Mouse (Mus musculus) midbrain, postnatal 0 days (tissue): ENCODE measurements around the gene D130052B06Rik. TPM values are rescaled to one million over a fixed set of nuclear protein-coding genes. Genes with fewer than 3 reads are reported as not detected.

Experiments used
- ATAC-seq: fragments of 200-750 bp; cut with Nextera tagmentation; 2 replicates; pipeline ENCODE4 v1.8.0; 2017; ENCODE audit warnings: moderate number of reproducible peaks, mild to moderate bottlenecking, moderate TSS enrichment, moderate library complexity; ENCODE audit not compliant: low FRiP score
- DNase-seq: peaks from one replicate; pipeline ENCODE4 v3.0.0-alpha.2; 2015; ENCODE audit warnings: low spot score
- H3K27ac ChIP-seq: fragments of 300-500 bp; sonication (generic); 2 replicates; pipeline ENCODE4 v1.5.1; 2014; ENCODE audit warnings: low read depth, mild to moderate bottlenecking, low read length, mixed read lengths
- H3K27me3 ChIP-seq: fragments of 300-500 bp; sonication (generic); 2 replicates; pipeline ENCODE4 v1.6.1; 2014; ENCODE audit warnings: low read length, control low read depth, mixed read lengths; ENCODE audit not compliant: insufficient read depth
- H3K36me3 ChIP-seq: fragments of 300-500 bp; sonication (generic); 2 replicates; pipeline ENCODE4 v1.6.1; 2014; ENCODE audit warnings: low read length, control low read depth, mixed read lengths; ENCODE audit not compliant: insufficient read depth
- H3K4me1 ChIP-seq: fragments of 300-500 bp; sonication (generic); 2 replicates; pipeline ENCODE4 v1.6.1; 2014; ENCODE audit warnings: mild to moderate bottlenecking, control low read depth, antibody characterized with exemption, low read length, mixed read lengths; ENCODE audit not compliant: insufficient read depth
- H3K4me2 ChIP-seq: fragments of 300-500 bp; sonication (generic); 2 replicates; pipeline ENCODE4 v1.6.1; 2014; ENCODE audit warnings: low read depth, mild to moderate bottlenecking, low read length, mixed read lengths; ENCODE audit not compliant: poor library complexity, severe bottlenecking
- H3K4me3 ChIP-seq: fragments of 300-500 bp; sonication (generic); 2 replicates; pipeline ENCODE4 v1.5.1; 2014; ENCODE audit warnings: low read depth, mild to moderate bottlenecking, low read length, moderate library complexity
- H3K9ac ChIP-seq: fragments of 300-500 bp; sonication (generic); replicated peaks from 2 replicates; pipeline ENCODE4 v1.6.1; 2014; ENCODE audit warnings: mild to moderate bottlenecking, low read length, moderate library complexity, mixed read lengths; ENCODE audit not compliant: poor library complexity, severe bottlenecking
- H3K9me3 ChIP-seq: fragments of 300-500 bp; sonication (generic); 2 replicates; pipeline ENCODE4 v1.6.1; 2016; ENCODE audit warnings: low read length, control low read depth
- CTCF ChIP-seq: IDR thresholded peaks from 2 replicates; pipeline ENCODE4 v1.5.1; 2016; ENCODE audit warnings: antibody characterized with exemption, mild to moderate bottlenecking
- WGBS: fragments of 180-500 bp; shearing (Covaris S2); extraction: QIAGEN DNeasy Blood & Tissue Kit; methylation state at CpG from one replicate; pipeline ENCODE4 v1.1.7; 2014; 5-methylcytosine and 5-hydroxymethylcytosine counted together
- polyA plus RNA-seq: library from polyadenylated mRNA; unstranded; fragments of >200 nt; fragmentation: Nextera tagmentation; extraction: Ambion mirVana; gene quantifications from 2 replicates; pipeline ENCODE4 v1.2.1, GENCODE M21; 2015
- total RNA-seq: library from RNA; depleted of rRNA; stranded (reverse); fragments of >200 nt; gene quantifications from 2 replicates; pipeline ENCODE4 v1.2.3, GENCODE M21; 2014

D130052B06Rik gene
- total and polyA plus RNA-seq, 2 experiments from 2014 or later = not detected

DNA sequence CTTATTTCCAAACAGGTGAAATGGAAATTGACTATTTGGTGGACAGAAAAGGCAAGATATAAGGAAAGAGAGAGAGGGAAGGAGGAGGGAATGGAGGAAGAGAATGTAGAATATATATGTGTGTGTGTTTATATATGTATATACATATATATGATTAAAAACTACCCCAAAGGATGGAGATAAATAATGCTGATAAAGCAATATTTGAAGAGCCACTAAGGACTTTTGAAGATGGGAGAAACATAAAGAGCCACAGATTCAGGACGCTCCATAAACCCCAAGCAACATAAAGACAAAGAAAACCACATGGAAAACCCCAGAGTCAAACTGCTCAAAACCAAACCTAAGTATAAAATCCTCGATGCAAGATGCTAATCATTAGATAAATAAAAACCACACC, 55.4 kb downstream of the D130052B06Rik start:
- TF ChIP-seq CTCF = no peak
- no peaks in the 10 kb centered on the region for H3K9me3 ChIP-seq
- ATAC-seq (no peak), DNase-seq (no peak)
- H3K4me1 ChIP-seq = no peaks in the 10 kb centered on the region
- no peaks in the 10 kb centered on the region for H3K27me3 ChIP-seq
- WGBS = 84% methylated on average over 2 of the region's 2 CpGs
- no peak overlapping the region for H3K4me2 ChIP-seq
- no peak overlapping the region for H3K4me3 ChIP-seq
- no peak overlapping the region for H3K9ac ChIP-seq
- no peak overlapping the region for H3K27ac ChIP-seq
- no peaks in the 10 kb centered on the region for H3K36me3 ChIP-seq

DNA sequence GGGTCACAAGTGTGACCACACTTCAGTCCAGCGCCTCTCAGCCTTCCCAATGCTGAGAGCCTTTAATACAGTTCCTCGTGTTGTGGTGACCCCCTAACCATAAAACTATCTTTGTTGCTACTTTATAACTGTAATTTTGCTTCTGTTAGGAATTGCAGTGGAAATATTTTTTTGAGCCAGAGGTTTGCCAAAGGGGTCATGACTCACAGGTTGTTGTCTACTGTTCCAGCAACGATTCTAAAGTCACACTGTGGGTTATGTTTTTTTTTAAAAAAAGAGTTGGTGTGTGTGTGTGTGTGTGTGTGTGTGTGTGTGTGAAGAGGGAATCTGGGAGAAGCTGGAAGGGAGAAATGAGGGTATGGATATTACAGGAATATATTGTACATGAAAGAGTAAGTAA, 56.1 kb downstream of the D130052B06Rik start:
- no peak overlapping the region for H3K4me3 ChIP-seq
- H3K27ac ChIP-seq = no peak overlapping the region
- TF ChIP-seq CTCF = no peak
- WGBS = 78% methylated on average over 3 of the region's 3 CpGs
- H3K36me3 ChIP-seq = no peaks in the 10 kb centered on the region
- no peaks in the 10 kb centered on the region for H3K9me3 ChIP-seq
- H3K27me3 ChIP-seq = no peaks in the 10 kb centered on the region
- no peak for ATAC-seq
- H3K4me1 ChIP-seq = no peaks in the 10 kb centered on the region
- no peak overlapping the region for H3K4me2 ChIP-seq
- no peak overlapping the region for H3K9ac ChIP-seq
- no peak for DNase-seq

DNA sequence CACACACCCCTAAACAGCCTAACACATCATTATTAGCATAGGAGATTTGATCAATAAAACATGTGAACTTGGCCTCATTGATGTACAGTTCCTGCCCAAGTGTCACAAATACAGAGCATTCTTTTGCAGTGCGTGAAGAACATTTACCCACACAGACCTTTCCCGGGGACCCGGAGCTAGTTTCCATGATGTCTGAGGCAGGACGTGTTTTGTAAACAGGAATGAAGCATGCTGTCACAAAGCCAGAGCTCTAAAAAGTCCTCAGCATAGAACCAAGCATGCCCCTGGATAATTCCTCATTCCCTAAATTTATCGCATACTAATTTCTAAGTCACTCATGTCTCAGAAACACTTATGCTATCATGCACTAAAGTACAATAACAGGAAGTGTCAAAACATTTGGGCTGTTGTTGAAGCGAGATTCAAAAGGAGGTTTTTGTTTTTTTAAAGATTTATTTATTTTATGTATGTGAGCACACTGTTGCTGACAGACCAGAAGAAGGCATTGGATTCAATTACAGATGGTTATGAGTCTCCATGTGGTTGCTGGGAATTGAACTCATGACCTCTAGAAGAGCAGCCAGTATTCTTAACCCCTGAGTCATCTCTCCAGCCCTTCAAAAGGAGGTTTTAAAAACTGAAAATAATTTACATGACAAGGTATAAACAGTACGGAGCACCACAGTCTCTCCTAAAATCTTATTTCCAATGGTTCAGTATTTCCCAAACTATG, 56.9 kb downstream of the D130052B06Rik start:
- no peak overlapping the region for H3K27ac ChIP-seq
- H3K27me3 ChIP-seq = no peaks in the 10 kb centered on the region
- WGBS = 80% methylated on average over 7 of the region's 7 CpGs
- H3K4me1 ChIP-seq = no peaks in the 10 kb centered on the region
- ATAC-seq = no peak
- no peak overlapping the region for H3K9ac ChIP-seq
- H3K4me2 ChIP-seq = no peak overlapping the region
- H3K36me3 ChIP-seq = no peaks in the 10 kb centered on the region
- TF ChIP-seq CTCF = no peak
- H3K4me3 ChIP-seq = no peak overlapping the region
- no peak for DNase-seq
- H3K9me3 ChIP-seq = no peaks in the 10 kb centered on the region

DNA sequence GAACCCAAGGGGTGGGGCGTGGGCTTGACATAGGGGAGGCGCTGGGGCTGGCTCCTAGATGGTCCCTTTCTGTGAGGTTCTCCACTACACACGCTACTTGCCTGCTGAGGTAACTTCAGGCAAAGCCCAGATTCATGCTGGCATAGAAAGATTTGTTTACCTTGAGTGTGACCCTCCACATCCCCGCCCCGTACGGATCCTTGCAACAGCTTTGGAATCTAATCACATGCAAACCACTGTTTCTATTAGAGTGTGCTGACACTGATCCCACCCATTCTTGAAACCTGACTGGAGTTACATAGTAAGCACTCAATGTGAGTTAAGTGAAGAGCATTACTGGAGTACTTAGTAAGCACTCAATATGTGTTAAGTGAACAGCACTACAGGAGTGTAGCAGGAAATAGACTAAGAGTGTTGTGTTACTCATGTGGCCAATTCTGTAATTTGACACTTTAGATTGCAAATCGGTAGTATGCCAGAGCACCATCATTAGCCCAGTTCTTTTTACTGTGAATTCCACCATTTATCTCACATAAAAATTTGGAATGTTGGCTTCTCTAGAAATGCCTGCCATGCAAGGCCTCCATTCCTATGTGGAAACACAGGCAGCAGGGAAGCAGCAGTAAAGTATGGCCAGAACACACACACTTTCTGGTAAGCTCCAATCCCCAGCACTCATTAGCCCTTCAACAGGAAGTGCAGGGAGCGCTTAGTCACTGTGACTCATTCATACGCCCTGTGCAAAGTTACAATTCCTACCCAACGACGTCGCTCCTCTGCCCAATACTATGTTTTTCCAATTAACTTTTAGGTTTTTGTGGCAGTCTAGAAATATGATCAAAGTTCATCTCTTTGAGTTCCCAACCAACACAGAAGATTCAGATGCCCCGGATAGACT, 61.2 kb downstream of the D130052B06Rik start:
- no peak overlapping the region for H3K27ac ChIP-seq
- H3K4me2 ChIP-seq = no peak overlapping the region
- no peak overlapping the region for H3K9ac ChIP-seq
- H3K4me3 ChIP-seq = no peak overlapping the region
- H3K9me3 ChIP-seq = no peaks in the 10 kb centered on the region
- no peak for TF ChIP-seq CTCF
- H3K4me1 ChIP-seq = 0 out of 2 replicates have a peak, but pooled peaks cover 3% of the 10 kb centered on the region
- no peaks in the 10 kb centered on the region for H3K36me3 ChIP-seq
- WGBS = 83% methylated on average over 13 of the region's 13 CpGs
- no peak for ATAC-seq
- no peak for DNase-seq
- H3K27me3 ChIP-seq = no peaks in the 10 kb centered on the region

- no peak for TF ChIP-seq CTCF
- no peaks in the 10 kb centered on the region for H3K27me3 ChIP-seq
- no peak overlapping the region for H3K4me3 ChIP-seq
- no peak overlapping the region for H3K9ac ChIP-seq
- H3K27ac ChIP-seq = no peak overlapping the region
- H3K4me2 ChIP-seq = no peak overlapping the region
- H3K36me3 ChIP-seq = no peaks in the 10 kb centered on the region
- DNase-seq (no peak), ATAC-seq (no peak)
- H3K9me3 ChIP-seq = no peaks in the 10 kb centered on the region
- H3K4me1 ChIP-seq = peaks cover 8% of the 10 kb centered on the region
- WGBS = 91% methylated on average over 2 of the region's 2 CpGs
Measured at GRCm38 (mm10) chr11:33663599-33663998, 64.5 kb downstream of the D130052B06Rik start.

DNA sequence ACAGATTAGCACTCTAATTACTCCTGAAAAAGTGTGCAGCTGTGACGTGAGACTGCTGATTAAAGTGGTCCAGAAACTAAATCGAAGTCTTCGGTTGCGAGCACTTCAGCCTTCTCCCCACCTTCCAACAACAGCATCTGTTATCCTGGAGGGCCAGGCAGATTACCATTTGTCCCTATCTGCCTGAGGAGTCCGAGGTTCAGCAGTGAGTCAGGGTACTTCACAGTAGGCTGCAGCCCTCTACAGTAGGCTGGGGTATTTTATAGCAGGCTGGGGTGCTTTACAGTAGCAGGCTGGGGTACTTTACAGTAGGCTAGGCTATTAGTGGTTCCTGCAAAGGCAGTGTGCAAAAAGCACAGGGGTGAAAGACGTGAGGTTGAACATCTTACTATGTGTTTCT, 69.3 kb downstream of the D130052B06Rik start:
- Histone ChIP-seq H3K27me3 (no peaks in the 10 kb centered on the region), H3K9ac (no peak overlapping the region), H3K27ac (no peak overlapping the region), H3K4me3 (no peak overlapping the region), H3K4me1 (peaks cover 5% of the 10 kb centered on the region), H3K9me3 (no peaks in the 10 kb centered on the region), H3K4me2 (no peak overlapping the region), H3K36me3 (no peaks in the 10 kb centered on the region)
- no peak for DNase-seq
- 63% methylated on average over 6 of the region's 6 CpGs for WGBS
- TF ChIP-seq CTCF = no peak
- ATAC-seq = no peak
